Comparison of ENCODE assay signal across 8 mouse cellular contexts in genomic region chr5:9540822-9541557, GRCm38 (mm10).
DNase-seq lines count a peak whose midpoint lies in the region; ATAC-seq and TF ChIP-seq lines count a peak whose summit lies in the region.

No protein-coding gene starts in this region.

- DNase-seq in 3T3-L1 (ENCODE audit: low read depth, low spot score) = peak; percentile 9
- peak; percentile 58 for DNase-seq in forebrain, postnatal 0 days
- peak; percentile 25 to 65 for DNase-seq in left cerebral cortex, adult 9 months (ENCODE audit: low spot score in 2 of 2)
- peak; percentile 68 to 69 for DNase-seq in right cerebral cortex, postnatal 10 days (ENCODE audit: low spot score in 2 of 2)
- no peak for DNase-seq in adipocyte (ENCODE audit: low spot score)
- DNase-seq in adrenal gland, adult 2 months = no peak
- no peak for DNase-seq in lung, postnatal 4 days

- no peaks in the 10 kb centered on the region for H3K9me3 ChIP-seq in E14TG2a.4 (ENCODE audit: low read length)
- H3K9me3 ChIP-seq in forebrain, postnatal 0 days (ENCODE audit: low read length) = no peaks in the 10 kb centered on the region

- no peaks in the 10 kb centered on the region for H3K36me3 ChIP-seq in E14TG2a.4 (ENCODE audit: insufficient read depth, low read length)
- no peaks in the 10 kb centered on the region for H3K36me3 ChIP-seq in forebrain, postnatal 0 days (ENCODE audit: insufficient read depth)

- peak; percentile 13; the same call in 1 of the 2 replicates for TF ChIP-seq CTCF in E14TG2a.4 (conservative IDR thresholded peaks at IDR 0.05; ENCODE audit: low read length)
- peak; percentile 51; the same call in 1 of the 2 replicates for TF ChIP-seq CTCF in forebrain, postnatal 0 days (IDR thresholded peaks at IDR 0.05; ENCODE audit: low read depth)

- no peaks in the 10 kb centered on the region for H3K27me3 ChIP-seq in E14TG2a.4 (ENCODE audit: insufficient read depth, low read length)
- no peaks in the 10 kb centered on the region for H3K27me3 ChIP-seq in forebrain, postnatal 0 days (ENCODE audit: insufficient read depth, low read length)

- no peak overlapping the region for H3K4me3 ChIP-seq in E14TG2a.4 (replicated peaks; ENCODE audit: low read length)
- no peak overlapping the region for H3K4me3 ChIP-seq in forebrain, postnatal 0 days (ENCODE audit: low read depth, low read length)

- H3K27ac ChIP-seq in forebrain, postnatal 0 days (ENCODE audit: low read depth, low read length) = no peak overlapping the region

- peak; percentile 47 for ATAC-seq in forebrain, postnatal 0 days

- 9% methylated on average over 8 of the region's 8 CpGs for WGBS in forebrain, postnatal 0 days

- H3K4me1 ChIP-seq in E14TG2a.4 (replicated peaks; ENCODE audit: low read depth, low read length) = no peaks in the 10 kb centered on the region
- no peaks in the 10 kb centered on the region for H3K4me1 ChIP-seq in forebrain, postnatal 0 days (ENCODE audit: insufficient read depth)

- no peak overlapping the region for H3K4me2 ChIP-seq in forebrain, postnatal 0 days (ENCODE audit: low read depth)

- no peak overlapping the region for H3K9ac ChIP-seq in forebrain, postnatal 0 days

Comparison
In these comparisons a context has a peak if more than half of its experiments do, and no peak if none do; other contexts are left out.
1. DNase-seq: peak in 3T3-L1 (single experiment), forebrain, postnatal 0 days (single experiment), left cerebral cortex, adult 9 months (2 of 2) and right cerebral cortex, postnatal 10 days (2 of 2); none in adipocyte (single experiment), adrenal gland, adult 2 months (single experiment) and lung, postnatal 4 days (0 of 2).